Mouse (Mus musculus) heart, embryonic 16.5 days (tissue): ENCODE results near the gene Slc26a3. TPM values are rescaled to one million over a fixed set of nuclear protein-coding genes. Genes with fewer than 3 reads are reported as not detected.
A peak's percentile ranks its signal among the peaks of the same experiment; 100 is the strongest.

Experiments
- ATAC-seq: fragments of 200-750 bp; cut with Nextera tagmentation; replicated peaks from 2 replicates; pipeline ENCODE4 v1.8.0; 2017; ENCODE audit warnings: moderate number of reproducible peaks; ENCODE audit not compliant: insufficient read depth, low FRiP score; ENCODE audit errors: extremely low read depth
- H3K27ac ChIP-seq: fragments of 300-500 bp; sonication (generic); 2 replicates; pipeline ENCODE4 v1.5.1; 2014; ENCODE audit warnings: mild to moderate bottlenecking, low read length, control low read depth, moderate library complexity
- H3K27me3 ChIP-seq: fragments of 300-500 bp; sonication (generic); 2 replicates; pipeline ENCODE4 v1.6.1; 2014; ENCODE audit warnings: low read length, mixed read lengths; ENCODE audit not compliant: control insufficient read depth, insufficient read depth
- H3K36me3 ChIP-seq: fragments of 300-500 bp; sonication (generic); 2 replicates; pipeline ENCODE4 v1.6.1; 2014; ENCODE audit not compliant: control insufficient read depth, insufficient read depth
- H3K4me1 ChIP-seq: fragments of 300-500 bp; sonication (generic); 2 replicates; pipeline ENCODE4 v1.6.1; 2014; ENCODE audit warnings: low read length, mixed read lengths; ENCODE audit not compliant: control insufficient read depth, insufficient read depth
- H3K4me2 ChIP-seq: fragments of 300-500 bp; sonication (generic); 2 replicates; pipeline ENCODE4 v1.6.1; 2014; ENCODE audit warnings: low read depth, mild to moderate bottlenecking, control low read depth, low read length
- H3K4me3 ChIP-seq: fragments of 300-500 bp; sonication (generic); 2 replicates; pipeline ENCODE4 v1.5.1; 2014; ENCODE audit warnings: mild to moderate bottlenecking, control low read depth, low read length
- H3K9ac ChIP-seq: fragments of 300-500 bp; sonication (generic); 2 replicates; pipeline ENCODE4 v1.6.1; 2014; ENCODE audit warnings: low read length, control low read depth
- H3K9me3 ChIP-seq: fragments of 300-500 bp; sonication (generic); replicated peaks from 2 replicates; pipeline ENCODE4 v1.6.1; 2016; ENCODE audit warnings: low read length; ENCODE audit not compliant: control insufficient read depth
- WGBS: fragments of 180-500 bp; shearing (Covaris S2); extraction: QIAGEN DNeasy Blood & Tissue Kit; methylation state at CpG from one replicate; pipeline ENCODE4 v1.1.7; 2014; 5-methylcytosine and 5-hydroxymethylcytosine counted together
- polyA plus RNA-seq: library from polyadenylated mRNA; unstranded; fragments of >200 nt; fragmentation: Nextera tagmentation; extraction: Ambion mirVana; gene quantifications from 2 replicates; pipeline ENCODE4 v1.2.1, GENCODE M21; 2015

Slc26a3 gene
- polyA plus RNA-seq, 1 experiment from 2014 or later: 0.33 TPM

DNA sequence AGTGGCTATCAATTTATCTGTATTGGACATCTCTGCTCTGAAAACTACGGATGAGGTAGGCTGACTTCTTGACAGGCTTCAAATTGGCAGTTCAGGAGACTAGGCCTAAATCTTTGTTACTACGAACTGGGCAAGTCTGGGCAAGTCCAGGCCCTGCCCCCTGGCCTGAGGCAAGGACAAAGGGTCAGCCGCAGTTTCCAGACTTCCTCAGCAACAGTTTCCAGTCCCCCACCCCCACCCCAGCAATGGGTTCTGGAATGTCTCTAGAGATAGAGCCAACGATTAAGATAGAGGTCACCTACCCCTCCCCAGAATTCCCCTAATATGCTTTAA, 15.4 kb upstream of the Slc26a3 start:
- Histone ChIP-seq H3K36me3 (no peaks in the 10 kb centered on the region), H3K4me2 (no peak overlapping the region), H3K27me3 (no peaks in the 10 kb centered on the region), H3K9me3 (no peaks in the 10 kb centered on the region), H3K4me1 (peaks cover 7% of the 10 kb centered on the region), H3K9ac (no peak overlapping the region), H3K4me3 (no peak overlapping the region), H3K27ac (no peak overlapping the region)
- no peak for ATAC-seq
- 57% methylated on average over 4 of the region's 4 CpGs for WGBS

DNA sequence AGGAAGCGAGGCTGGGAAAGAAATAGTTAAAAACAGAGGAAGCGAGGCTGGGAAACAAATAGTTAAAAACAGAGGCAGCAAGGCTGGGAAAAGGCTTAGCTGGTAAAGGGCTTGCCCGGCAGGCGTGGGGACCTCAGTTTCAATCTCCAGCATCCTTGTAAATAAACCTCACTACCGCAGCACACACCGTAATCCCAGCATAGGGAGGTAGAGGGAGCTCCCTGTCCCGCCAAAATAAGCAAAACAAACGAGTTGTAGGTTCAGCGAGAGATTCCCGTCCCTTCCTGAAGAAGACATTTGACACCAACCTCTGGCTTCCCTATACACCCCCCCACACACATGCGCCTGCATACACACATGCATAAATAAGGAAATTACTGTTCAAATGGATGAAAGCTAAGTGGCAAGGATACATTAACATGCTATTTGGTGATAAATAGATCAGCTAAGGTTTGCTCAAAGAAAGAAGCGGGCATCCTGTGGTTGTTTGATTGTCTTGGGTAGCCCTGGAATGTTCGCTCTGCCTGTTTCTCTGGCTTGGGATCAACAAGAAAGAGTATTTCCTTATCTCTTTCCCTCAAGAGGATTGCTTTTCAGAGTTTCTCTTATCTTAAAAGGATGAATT, 14.2 kb upstream of the Slc26a3 start:
- Histone ChIP-seq H3K27ac (no peak overlapping the region), H3K9me3 (no peaks in the 10 kb centered on the region), H3K4me2 (peak overlapping the region; percentile 68), H3K4me3 (peak overlapping the region; percentile 35), H3K27me3 (no peaks in the 10 kb centered on the region), H3K4me1 (peaks cover 9% of the 10 kb centered on the region), H3K36me3 (no peaks in the 10 kb centered on the region), H3K9ac (peak overlapping the region; percentile 35; the same call in 1 of the 2 replicates)
- 4% methylated on average over 13 of the region's 13 CpGs for WGBS
- no peak for ATAC-seq

DNA sequence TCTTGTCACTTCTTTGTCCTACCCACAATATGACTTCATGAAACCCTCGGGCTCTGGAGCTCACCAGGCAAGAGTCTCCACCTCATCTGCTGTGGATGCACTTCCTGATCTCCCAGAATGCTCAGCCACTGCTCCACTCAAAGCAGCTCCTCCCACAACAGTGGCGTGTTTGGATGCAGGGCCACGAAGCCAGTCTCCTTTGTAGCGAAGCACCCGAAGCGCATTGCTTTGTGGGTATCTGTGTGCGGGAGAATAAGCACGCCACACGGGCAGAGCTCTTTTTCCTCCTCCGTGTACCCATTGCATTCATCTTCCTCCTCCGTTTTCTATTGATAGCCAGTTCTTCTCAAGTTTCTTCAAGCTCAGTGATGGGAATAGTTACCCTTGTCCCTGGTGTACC, 13.4 kb upstream of the Slc26a3 start:
- WGBS: 62% methylated on average over 11 of the region's 11 CpGs
- peak overlapping the region; percentile 1; the same call in 1 of the 2 replicates for H3K4me3 ChIP-seq
- no peak overlapping the region for H3K27ac ChIP-seq

DNA sequence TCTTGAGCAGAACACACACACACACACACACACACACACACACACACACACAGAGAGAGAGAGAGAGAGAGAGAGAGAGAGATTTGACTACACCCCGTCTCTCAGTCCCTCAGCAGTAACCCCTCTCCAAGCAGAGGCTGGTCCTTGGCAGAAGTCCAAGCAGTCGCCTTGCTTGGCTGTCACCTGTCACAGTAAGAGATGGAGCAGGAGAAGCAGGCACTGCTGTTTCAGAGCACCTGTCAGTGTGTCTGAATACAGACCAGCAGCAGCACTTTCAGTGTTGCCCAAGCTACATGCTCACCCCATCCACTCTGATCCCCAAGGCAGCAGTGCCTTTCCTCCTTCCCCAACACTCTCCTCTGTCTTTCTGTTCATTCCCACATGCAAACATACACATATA, 9.8 kb upstream of the Slc26a3 start:
- Histone ChIP-seq H3K4me3 (no peak overlapping the region), H3K4me2 (no peak overlapping the region), H3K27me3 (no peaks in the 10 kb centered on the region), H3K36me3 (no peaks in the 10 kb centered on the region), H3K27ac (no peak overlapping the region), H3K9ac (no peak overlapping the region), H3K9me3 (no peaks in the 10 kb centered on the region), H3K4me1 (peaks cover 5% of the 10 kb centered on the region)
- WGBS: 8% methylated on average over 2 of the region's 2 CpGs
- ATAC-seq: peak; percentile 70; the same call in 1 of the 2 replicates

More for the DNA sequence above, 13.4 kb upstream of the Slc26a3 start:
- ATAC-seq: no peak
- H3K4me1 ChIP-seq: peaks cover 9% of the 10 kb centered on the region
- no peak overlapping the region for H3K9ac ChIP-seq
- no peaks in the 10 kb centered on the region for H3K27me3 ChIP-seq
- no peaks in the 10 kb centered on the region for H3K9me3 ChIP-seq
- H3K4me2 ChIP-seq: peak overlapping the region; percentile 68
- no peaks in the 10 kb centered on the region for H3K36me3 ChIP-seq

DNA sequence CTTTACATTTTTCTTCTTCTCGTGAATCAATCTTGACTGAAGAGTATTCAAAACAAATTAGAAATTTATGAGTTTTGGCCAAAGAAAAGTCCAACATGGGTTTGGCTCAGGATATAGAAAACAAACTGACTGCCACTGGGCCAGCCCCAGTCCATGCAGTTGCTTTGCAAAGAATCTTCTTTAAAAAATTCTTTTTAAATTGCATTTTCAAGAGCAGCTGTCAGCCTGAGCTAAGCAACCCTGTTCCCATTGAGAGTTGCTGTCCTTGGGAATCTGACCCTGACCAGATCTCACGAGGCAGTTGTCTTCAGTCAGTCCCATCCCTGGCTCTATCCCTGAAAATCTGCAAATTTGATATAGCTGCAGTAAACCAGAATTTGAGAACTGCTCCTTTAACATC, 8.2 kb upstream of the Slc26a3 start:
- H3K27ac ChIP-seq: no peak overlapping the region
- no peaks in the 10 kb centered on the region for H3K36me3 ChIP-seq
- H3K9me3 ChIP-seq: no peaks in the 10 kb centered on the region
- H3K4me1 ChIP-seq: 0 out of 2 replicates have a peak, but pooled peaks cover 2% of the 10 kb centered on the region
- no peaks in the 10 kb centered on the region for H3K27me3 ChIP-seq
- no peak overlapping the region for H3K4me3 ChIP-seq
- no peak overlapping the region for H3K4me2 ChIP-seq
- WGBS: 51% methylated on average over 2 of the region's 2 CpGs
- ATAC-seq: no peak
- no peak overlapping the region for H3K9ac ChIP-seq

DNA sequence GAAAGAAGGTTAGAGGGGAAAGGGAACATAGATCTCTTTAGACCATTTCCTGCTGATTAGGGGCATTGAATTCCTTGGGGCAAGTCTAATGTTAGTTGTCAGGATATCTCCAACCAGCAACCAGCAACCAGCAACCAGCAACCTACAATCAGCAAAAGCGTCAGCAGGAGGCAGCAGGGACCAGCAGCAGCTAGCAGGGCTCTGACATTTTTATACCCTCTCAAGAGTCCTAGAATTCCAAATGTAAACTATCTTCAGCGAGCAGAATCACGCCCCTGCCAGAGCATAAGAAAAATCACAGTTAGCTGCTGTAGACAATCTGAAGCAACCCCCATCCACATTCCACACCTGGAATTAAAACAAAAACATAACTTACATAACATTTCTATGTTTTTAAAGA, 3.4 kb upstream of the Slc26a3 start:
- Histone ChIP-seq H3K27ac (no peak overlapping the region), H3K4me3 (no peak overlapping the region), H3K9me3 (no peaks in the 10 kb centered on the region), H3K36me3 (no peaks in the 10 kb centered on the region), H3K27me3 (no peaks in the 10 kb centered on the region), H3K9ac (no peak overlapping the region), H3K4me2 (no peak overlapping the region), H3K4me1 (no peaks in the 10 kb centered on the region)
- no peak for ATAC-seq
- 32% methylated on average over 3 of the region's 3 CpGs for WGBS

DNA sequence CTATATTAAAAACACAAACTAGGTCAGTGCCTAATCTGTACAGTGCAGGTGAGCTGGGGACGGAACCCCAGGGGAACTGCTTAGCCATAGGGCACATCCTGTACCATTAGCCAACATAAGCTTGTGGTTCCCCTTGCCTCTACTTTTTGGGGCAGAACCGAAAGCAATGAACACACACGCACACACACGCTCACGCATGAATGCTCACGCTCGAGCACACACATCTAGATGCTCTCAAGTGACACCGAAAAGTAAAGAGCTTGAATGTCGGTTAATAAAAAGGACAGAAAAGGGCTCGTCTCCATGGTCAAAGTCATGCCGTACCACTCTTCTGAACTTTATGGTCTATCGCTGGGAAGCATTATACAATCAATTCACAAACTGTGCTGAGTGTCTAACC, 1.0 kb downstream of the Slc26a3 start:
- WGBS: 91% methylated on average over 12 of the region's 12 CpGs

DNA sequence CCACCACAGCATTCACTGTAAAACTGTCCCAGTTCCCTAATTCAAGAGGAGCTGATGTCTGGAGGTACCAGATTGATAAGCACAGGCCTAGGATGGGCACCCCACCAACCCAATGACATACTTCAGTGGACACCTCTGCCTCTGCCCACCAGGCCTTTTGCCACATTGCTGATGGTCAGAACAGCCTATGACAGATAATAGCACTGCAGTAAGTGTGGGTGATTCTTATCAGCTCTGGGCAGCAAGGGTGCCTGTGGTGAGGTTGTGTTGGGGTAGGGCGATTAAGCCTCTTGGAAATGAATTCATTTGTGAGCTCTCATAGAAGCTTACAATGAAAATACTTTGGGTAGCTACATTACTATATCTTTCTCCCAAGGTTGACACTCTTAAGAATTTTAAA, 5.2 kb downstream of the Slc26a3 start:
- no peak for ATAC-seq
- no peak overlapping the region for H3K9ac ChIP-seq
- H3K36me3 ChIP-seq: no peaks in the 10 kb centered on the region
- H3K4me3 ChIP-seq: no peak overlapping the region
- H3K4me1 ChIP-seq: no peaks in the 10 kb centered on the region
- no peak overlapping the region for H3K4me2 ChIP-seq
- H3K9me3 ChIP-seq: no peaks in the 10 kb centered on the region
- 59% methylated on average over 1 of the region's 1 CpGs for WGBS
- H3K27ac ChIP-seq: no peak overlapping the region
- H3K27me3 ChIP-seq: no peaks in the 10 kb centered on the region

More for the DNA sequence above, 1.0 kb downstream of the Slc26a3 start:
- Histone ChIP-seq H3K4me2 (no peak overlapping the region), H3K36me3 (no peaks in the 10 kb centered on the region), H3K9me3 (no peaks in the 10 kb centered on the region), H3K9ac (no peak overlapping the region), H3K27ac (no peak overlapping the region), H3K4me1 (no peaks in the 10 kb centered on the region), H3K27me3 (no peaks in the 10 kb centered on the region), H3K4me3 (no peak overlapping the region)
- ATAC-seq: no peak

DNA sequence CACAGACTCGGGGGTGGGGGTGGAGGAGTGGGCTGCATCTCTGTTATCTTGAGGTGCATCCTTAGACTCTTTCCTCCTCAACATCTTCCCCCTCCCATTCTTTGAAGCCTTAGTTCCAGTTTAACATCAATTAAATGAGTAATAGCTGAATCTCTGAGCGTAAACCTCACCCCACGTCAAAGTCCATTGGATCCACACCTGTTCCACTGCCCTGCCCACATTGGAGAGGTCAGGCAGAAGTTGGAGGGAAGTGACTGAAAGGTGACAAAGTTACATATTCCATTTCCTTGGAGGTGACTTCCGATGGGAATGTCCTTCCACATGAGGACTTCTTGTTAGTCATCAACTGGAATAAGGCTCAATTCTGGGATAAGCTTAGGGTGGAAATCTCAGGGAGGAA, 7.0 kb downstream of the Slc26a3 start:
- 81% methylated on average over 4 of the region's 4 CpGs for WGBS
- no peaks in the 10 kb centered on the region for H3K4me1 ChIP-seq

More for the DNA sequence above, 7.0 kb downstream of the Slc26a3 start:
- no peak for ATAC-seq
- Histone ChIP-seq H3K9ac (no peak overlapping the region), H3K4me3 (no peak overlapping the region), H3K36me3 (no peaks in the 10 kb centered on the region), H3K27me3 (no peaks in the 10 kb centered on the region), H3K27ac (no peak overlapping the region), H3K9me3 (no peaks in the 10 kb centered on the region), H3K4me2 (no peak overlapping the region)
